Mouse (Mus musculus) forebrain, embryonic 11.5 days (tissue): ENCODE data around the gene Dock4. TPM values are rescaled to one million over a fixed set of nuclear protein-coding genes. Genes with fewer than 3 reads are reported as not detected.

ENCODE experiments used
- ATAC-seq: fragments of 200-750 bp; cut with Nextera tagmentation; replicated peaks from 2 replicates; pipeline ENCODE4 v1.8.0; 2017; ENCODE audit warnings: moderate TSS enrichment; ENCODE audit not compliant: low FRiP score
- DNase-seq: peaks from one replicate; pipeline ENCODE4 v3.0.0-alpha.2; 2017; ENCODE audit warnings: low spot score
- H3K27ac ChIP-seq: fragments of 300-500 bp; sonication (generic); 2 replicates; pipeline ENCODE4 v1.5.1; 2014; ENCODE audit warnings: low read depth, low read length
- H3K27me3 ChIP-seq: fragments of 300-500 bp; sonication (generic); 2 replicates; pipeline ENCODE4 v1.6.1; 2014; ENCODE audit warnings: mild to moderate bottlenecking, low read length, mixed read lengths; ENCODE audit not compliant: control insufficient read depth, insufficient read depth
- H3K36me3 ChIP-seq: fragments of 300-500 bp; sonication (generic); 2 replicates; pipeline ENCODE4 v1.6.1; 2014; ENCODE audit warnings: mild to moderate bottlenecking, low read length, moderate library complexity, mixed read lengths; ENCODE audit not compliant: control insufficient read depth, insufficient read depth
- H3K4me1 ChIP-seq: fragments of 300-500 bp; sonication (generic); replicated peaks from 2 replicates; pipeline ENCODE4 v1.6.1; 2014; ENCODE audit warnings: low read length, mixed read lengths; ENCODE audit not compliant: control insufficient read depth, insufficient read depth
- H3K4me2 ChIP-seq: fragments of 300-500 bp; sonication (generic); 2 replicates; pipeline ENCODE4 v1.6.1; 2014; ENCODE audit warnings: low read depth, mild to moderate bottlenecking, low read length, moderate library complexity, mixed read lengths; ENCODE audit not compliant: severe bottlenecking
- H3K4me3 ChIP-seq: fragments of 300-500 bp; sonication (generic); 2 replicates; pipeline ENCODE4 v1.5.1; 2014; ENCODE audit warnings: low read depth, low read length
- H3K9ac ChIP-seq: fragments of 300-500 bp; sonication (generic); 2 replicates; pipeline ENCODE4 v1.6.1; 2014; ENCODE audit warnings: low read length
- H3K9me3 ChIP-seq: fragments of 300-500 bp; sonication (generic); 2 replicates; pipeline ENCODE4 v1.6.1; 2016; ENCODE audit warnings: low read length, mixed read lengths; ENCODE audit not compliant: control insufficient read depth
- WGBS: fragments of 180-500 bp; shearing (Covaris S2); extraction: QIAGEN DNeasy Blood & Tissue Kit; methylation state at CpG from one replicate; pipeline ENCODE4 v1.1.7; 2014; 5-methylcytosine and 5-hydroxymethylcytosine counted together
- polyA plus RNA-seq: library from polyadenylated mRNA; unstranded; fragments of >200 nt; fragmentation: Nextera tagmentation; extraction: Ambion mirVana; gene quantifications from 2 replicates; pipeline ENCODE4 v1.2.1, GENCODE M21; 2014

Gene Dock4
- polyA plus RNA-seq, 1 experiment from 2014 or later = 18.7 TPM

DNA sequence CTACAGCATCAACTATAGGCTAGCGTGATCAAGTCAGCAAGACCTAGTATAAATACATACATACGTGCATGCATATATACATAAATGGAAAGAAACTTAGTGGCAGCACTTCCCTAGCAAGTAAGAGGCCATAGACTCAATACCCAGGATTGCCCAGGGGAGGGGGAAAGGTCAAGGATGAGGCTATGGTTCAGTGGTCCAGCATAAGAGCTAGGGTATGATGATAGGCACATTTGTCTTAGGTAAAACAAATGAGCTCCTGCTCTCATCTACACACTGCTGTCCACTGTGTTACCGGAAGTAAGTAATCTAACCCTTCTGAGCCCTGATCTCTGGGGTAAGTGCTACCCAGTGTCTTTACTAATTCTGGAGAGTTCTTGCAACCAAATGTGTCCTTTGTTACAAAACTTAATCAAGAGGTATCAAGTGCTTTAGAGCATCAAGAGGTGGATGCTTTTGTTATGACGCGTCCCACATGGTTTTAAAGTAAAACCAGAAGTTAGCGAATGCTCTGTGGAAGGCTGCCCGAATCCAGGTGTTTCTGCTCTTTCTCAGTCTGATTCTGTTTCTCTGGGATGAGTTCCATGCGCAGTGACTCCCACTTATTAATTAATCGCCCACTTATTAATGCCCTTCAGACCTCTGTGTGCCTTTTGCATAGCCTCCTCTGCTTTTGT is 3.5 kb downstream of the Dock4 start:
- Histone ChIP-seq H3K4me2 (no peak overlapping the region), H3K36me3 (no peaks in the 10 kb centered on the region), H3K27ac (no peak overlapping the region), H3K9me3 (no peaks in the 10 kb centered on the region), H3K9ac (no peak overlapping the region), H3K27me3 (no peaks in the 10 kb centered on the region), H3K4me1 (no peaks in the 10 kb centered on the region), H3K4me3 (no peak overlapping the region)
- 67% methylated on average over 9 of the region's 9 CpGs for WGBS
- DNase-seq = no peak
- ATAC-seq = no peak

DNA sequence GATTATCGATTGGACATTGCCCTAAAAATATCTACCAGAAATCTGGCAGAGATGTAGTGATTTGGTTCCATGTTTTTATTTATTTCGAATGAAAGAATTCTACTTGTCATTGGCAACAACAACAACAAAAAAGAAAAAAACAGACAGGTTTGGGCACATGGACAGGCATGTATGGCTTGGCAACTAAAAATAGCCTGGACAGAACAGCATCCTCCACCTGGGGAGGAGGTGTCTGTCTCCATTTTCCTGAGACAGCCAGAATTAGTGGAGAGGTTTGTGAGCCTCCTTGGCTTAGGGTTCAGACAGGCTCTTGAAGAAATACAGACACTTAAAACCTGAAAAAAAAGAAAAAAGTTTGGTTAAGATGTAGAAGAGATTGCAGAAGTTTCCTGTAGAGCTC is 10.8 kb downstream of the Dock4 start:
- 92% methylated on average over 2 of the region's 2 CpGs for WGBS
- Histone ChIP-seq H3K9me3 (no peaks in the 10 kb centered on the region), H3K9ac (no peak overlapping the region), H3K27ac (no peak overlapping the region), H3K27me3 (no peaks in the 10 kb centered on the region), H3K36me3 (no peaks in the 10 kb centered on the region), H3K4me3 (no peak overlapping the region), H3K4me2 (no peak overlapping the region), H3K4me1 (no peaks in the 10 kb centered on the region)
- ATAC-seq (no peak), DNase-seq (no peak)

DNA sequence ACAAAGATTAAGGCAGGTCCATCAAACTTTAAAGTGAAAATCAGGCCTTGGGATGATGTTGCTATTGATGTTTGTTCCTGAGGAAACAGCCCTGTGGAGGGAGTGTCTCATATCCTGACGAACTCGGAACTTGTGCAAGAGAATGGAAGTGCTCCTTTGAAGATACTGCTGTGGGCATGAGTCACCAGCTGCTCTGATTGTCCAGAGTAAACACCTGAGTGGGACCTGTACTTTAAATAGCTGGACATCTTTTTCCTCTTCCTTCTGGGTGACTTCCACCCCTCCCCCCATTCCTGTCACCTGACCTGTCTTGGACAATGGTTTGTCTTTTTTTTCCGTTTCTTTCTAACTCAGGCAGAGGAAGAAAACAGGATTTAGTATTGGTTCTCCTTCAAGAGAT is 13.2 kb downstream of the Dock4 start:
- ATAC-seq = no peak
- Histone ChIP-seq H3K4me1 (peaks cover 2% of the 10 kb centered on the region; the same call in 1 of the 2 replicates), H3K27ac (no peak overlapping the region), H3K4me3 (no peak overlapping the region), H3K4me2 (no peak overlapping the region), H3K36me3 (no peaks in the 10 kb centered on the region), H3K9ac (no peak overlapping the region), H3K27me3 (no peaks in the 10 kb centered on the region), H3K9me3 (no peaks in the 10 kb centered on the region)
- no peak for DNase-seq
- WGBS = 75% methylated on average over 3 of the region's 3 CpGs

DNA sequence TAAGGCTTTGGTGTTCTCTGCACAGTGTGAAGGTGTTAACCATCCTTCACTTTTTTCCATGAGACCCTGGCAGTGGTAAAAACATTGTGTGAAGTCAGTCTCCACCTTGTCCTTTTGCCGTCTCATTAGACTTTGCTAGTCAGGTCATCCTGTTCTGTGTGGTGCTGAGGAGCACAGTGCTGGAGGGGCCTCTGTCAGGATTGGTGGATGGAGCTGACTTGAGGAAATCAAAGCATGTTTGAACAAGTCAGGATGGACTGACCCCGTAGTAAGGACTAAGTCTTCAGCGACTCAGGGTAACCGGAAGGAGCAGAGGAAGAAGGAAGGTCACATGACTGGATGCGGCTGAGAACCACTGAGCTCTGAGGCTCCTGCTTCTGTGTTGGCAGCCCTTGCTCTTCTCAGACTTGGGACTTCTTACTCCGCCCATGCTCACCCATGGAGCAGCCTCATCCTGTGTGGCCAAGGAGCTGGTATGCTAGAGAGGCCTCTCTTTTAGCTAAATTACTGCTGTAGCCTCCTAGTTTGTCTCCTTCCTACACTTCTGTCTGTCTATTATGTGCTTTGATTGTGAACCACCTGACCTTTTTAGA is 14.0 kb downstream of the Dock4 start:
- H3K4me2 ChIP-seq = no peak overlapping the region
- H3K36me3 ChIP-seq = no peaks in the 10 kb centered on the region
- no peak overlapping the region for H3K9ac ChIP-seq
- peaks cover 6% of the 10 kb centered on the region; the same call in 1 of the 2 replicates for H3K4me1 ChIP-seq
- DNase-seq (no peak), ATAC-seq (0 out of 2 replicates have a peak, but pooled peaks have one; percentile 21)
- 82% methylated on average over 6 of the region's 6 CpGs for WGBS
- no peak overlapping the region for H3K27ac ChIP-seq
- H3K9me3 ChIP-seq = no peaks in the 10 kb centered on the region
- no peak overlapping the region for H3K4me3 ChIP-seq
- H3K27me3 ChIP-seq = no peaks in the 10 kb centered on the region

DNA sequence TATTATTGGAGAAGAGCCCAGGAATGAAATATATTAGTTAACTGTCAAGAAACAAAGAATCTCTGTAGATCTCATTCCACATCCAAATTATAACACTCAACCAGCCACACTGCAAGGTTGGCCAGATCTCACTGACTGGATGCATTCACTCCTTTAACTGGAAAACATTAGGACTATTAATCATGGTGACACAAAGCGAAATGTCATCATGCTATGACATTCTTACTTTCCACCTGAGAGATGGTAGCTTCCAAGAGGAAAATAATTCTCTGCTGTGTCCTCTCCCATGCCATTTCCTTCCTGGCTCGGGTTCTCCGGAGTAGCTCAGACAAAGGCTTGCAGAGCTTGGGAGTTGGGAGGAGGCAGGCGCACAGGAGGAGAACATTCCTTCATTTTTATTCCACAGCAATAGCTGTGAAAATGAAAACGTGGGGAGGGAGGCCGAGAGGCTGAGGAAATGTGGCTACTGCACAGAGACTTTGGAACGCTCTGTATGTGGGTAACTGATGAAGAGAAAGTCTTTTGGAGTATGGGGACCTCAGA is 17.0 kb downstream of the Dock4 start:
- H3K36me3 ChIP-seq = no peaks in the 10 kb centered on the region
- H3K4me1 ChIP-seq = peaks cover 7% of the 10 kb centered on the region; the same call in 1 of the 2 replicates
- DNase-seq (no peak), ATAC-seq (no peak)
- no peak overlapping the region for H3K27ac ChIP-seq
- 51% methylated on average over 7 of the region's 7 CpGs for WGBS
- no peak overlapping the region for H3K9ac ChIP-seq
- no peak overlapping the region for H3K4me2 ChIP-seq
- H3K9me3 ChIP-seq = no peaks in the 10 kb centered on the region
- H3K27me3 ChIP-seq = no peaks in the 10 kb centered on the region
- no peak overlapping the region for H3K4me3 ChIP-seq

DNA sequence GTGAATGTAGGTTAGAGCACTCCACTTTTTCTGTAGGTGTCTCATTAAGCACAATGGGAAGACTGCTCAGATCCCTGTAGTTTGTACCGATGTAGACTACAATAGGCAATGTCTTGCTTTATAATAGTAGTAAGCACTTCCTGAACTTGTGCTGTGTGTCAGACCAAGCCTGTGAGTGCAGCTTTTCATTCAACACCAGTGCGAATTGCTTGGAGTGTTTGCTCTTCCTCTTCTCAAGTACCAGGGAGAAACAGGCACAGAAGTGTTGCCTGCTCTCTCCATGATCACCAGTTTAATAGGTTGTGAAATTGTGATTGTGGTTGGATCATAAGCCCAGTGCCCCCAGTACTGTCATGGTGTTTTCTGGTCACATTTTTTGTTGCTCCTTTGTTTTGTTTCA is 18.1 kb downstream of the Dock4 start:
- Histone ChIP-seq H3K4me2 (no peak overlapping the region), H3K4me1 (peaks cover 7% of the 10 kb centered on the region; the same call in 1 of the 2 replicates), H3K36me3 (no peaks in the 10 kb centered on the region), H3K27ac (no peak overlapping the region), H3K9ac (no peak overlapping the region), H3K9me3 (no peaks in the 10 kb centered on the region), H3K4me3 (no peak overlapping the region), H3K27me3 (no peaks in the 10 kb centered on the region)
- DNase-seq (no peak), ATAC-seq (no peak)
- WGBS = 62% methylated on average over 2 of the region's 2 CpGs

DNA sequence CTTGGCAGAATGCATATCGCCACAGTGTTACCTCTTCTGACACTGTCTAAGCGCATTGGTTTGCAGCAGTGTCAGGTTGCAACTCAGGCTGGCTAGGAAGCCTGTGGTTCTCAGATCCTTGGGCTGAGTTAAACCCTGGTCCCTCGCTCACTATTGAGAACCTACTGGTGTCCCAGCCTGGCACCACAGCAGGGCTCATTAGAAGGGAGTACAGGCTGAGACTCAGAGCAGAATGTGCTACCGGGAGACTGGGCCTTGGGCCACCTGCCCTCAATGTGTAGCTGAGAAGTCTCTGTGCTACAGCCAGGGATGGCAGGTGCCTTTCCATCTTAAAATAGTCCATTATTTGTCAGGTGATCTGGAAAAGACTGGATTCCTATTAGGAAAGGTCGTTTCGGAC is 18.5 kb downstream of the Dock4 start:
- Histone ChIP-seq H3K9me3 (no peaks in the 10 kb centered on the region), H3K9ac (no peak overlapping the region; the same call in 1 of the 2 replicates), H3K36me3 (no peaks in the 10 kb centered on the region), H3K27ac (no peak overlapping the region), H3K4me2 (no peak overlapping the region), H3K4me3 (no peak overlapping the region), H3K4me1 (peaks cover 7% of the 10 kb centered on the region; the same call in 1 of the 2 replicates), H3K27me3 (no peaks in the 10 kb centered on the region)
- no peak for DNase-seq
- 40% methylated on average over 6 of the region's 6 CpGs for WGBS
- peak; percentile 40 for ATAC-seq

DNA sequence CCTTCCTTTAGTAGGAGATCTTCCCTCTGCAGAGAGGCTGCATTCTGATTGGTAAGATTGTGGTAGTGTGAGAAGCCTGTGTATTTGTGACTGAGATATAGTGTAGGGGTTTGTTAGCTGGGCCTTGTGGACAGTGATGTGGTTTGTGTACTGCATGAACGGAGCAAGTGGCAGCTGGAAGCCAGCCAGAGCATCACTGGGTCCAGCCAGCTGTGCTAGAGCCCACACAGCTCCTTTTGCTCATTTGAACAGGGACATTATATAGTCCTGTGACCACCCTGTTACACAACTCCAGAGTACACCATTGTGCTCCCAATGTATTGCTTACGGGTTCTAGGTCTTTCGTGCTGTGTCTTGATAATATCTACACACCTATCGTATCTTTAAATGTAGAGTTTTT is 22.5 kb downstream of the Dock4 start:
- Histone ChIP-seq H3K9ac (no peak overlapping the region), H3K27me3 (no peaks in the 10 kb centered on the region), H3K4me2 (no peak overlapping the region), H3K36me3 (no peaks in the 10 kb centered on the region), H3K9me3 (no peaks in the 10 kb centered on the region), H3K4me3 (no peak overlapping the region), H3K4me1 (peaks cover 5% of the 10 kb centered on the region; the same call in 1 of the 2 replicates), H3K27ac (no peak overlapping the region)
- WGBS = 91% methylated on average over 4 of the region's 4 CpGs
- DNase-seq (no peak), ATAC-seq (no peak)
